In genomic region chr2:34082486-34082885, GRCm38 (mm10) we compare ENCODE assay signal across 12 mouse cellular contexts.
"Had no signal": no experiment of that assay in that cellular context is flagged by ENCODE, and none has a peak within 500 bp of the region (broad histone marks: within the 10 kb centered on the region; RNA-seq: fewer than 3 reads in every experiment).

No protein-coding gene starts in this region.

- H3K9ac ChIP-seq: kidney, embryonic 15.5 days; limb, embryonic 12.5 days; limb, embryonic 15.5 days; liver, embryonic 14.5 days; liver, postnatal 0 days; lung, embryonic 14.5 days had no signal

- H3K27me3 ChIP-seq: limb, embryonic 15.5 days had no signal

- H3K27ac ChIP-seq: kidney, embryonic 15.5 days; limb, embryonic 12.5 days; limb, embryonic 15.5 days; liver, embryonic 14.5 days; macrophage had no signal

- H3K4me3 ChIP-seq: kidney, embryonic 15.5 days; limb, embryonic 12.5 days; limb, embryonic 15.5 days had no signal

- H3K36me3 ChIP-seq: kidney, embryonic 15.5 days; limb, embryonic 12.5 days; limb, embryonic 15.5 days had no signal

- H3K9me3 ChIP-seq: kidney, embryonic 15.5 days; limb, embryonic 12.5 days; limb, embryonic 15.5 days had no signal

- DNase-seq: kidney, postnatal 10 days; kidney, postnatal 36 days; left cerebral cortex, postnatal 4 days; liver, postnatal 0 days; lung, embryonic 14.5 days; midbrain, embryonic 14.5 days; thymus, postnatal 36 days had no signal

- H3K4me1 ChIP-seq: limb, embryonic 15.5 days had no signal
